Mouse (Mus musculus) heart, adult 2 months (tissue): ENCODE measurements around the gene Gm10945.

Experiments
- CTCF ChIP-seq: fragments of 200-600 bp; IDR thresholded peaks from 2 replicates; pipeline ENCODE4 v1.8.1; 2022; ENCODE audit warnings: antibody characterized with exemption, mild to moderate bottlenecking, moderate library complexity
- EP300 ChIP-seq: fragments of 200-500 bp; IDR thresholded peaks from 2 replicates; pipeline ENCODE4 v1.6.1; 2011; ENCODE audit warnings: low read depth, low read length, control low read depth; ENCODE audit not compliant: insufficient read depth
- POLR2A ChIP-seq: fragments of 200-500 bp; IDR thresholded peaks from 2 replicates; pipeline ENCODE4 v1.6.1; 2011; ENCODE audit warnings: mild to moderate bottlenecking, low read depth, low read length, control low read depth; ENCODE audit not compliant: insufficient read depth

DNA sequence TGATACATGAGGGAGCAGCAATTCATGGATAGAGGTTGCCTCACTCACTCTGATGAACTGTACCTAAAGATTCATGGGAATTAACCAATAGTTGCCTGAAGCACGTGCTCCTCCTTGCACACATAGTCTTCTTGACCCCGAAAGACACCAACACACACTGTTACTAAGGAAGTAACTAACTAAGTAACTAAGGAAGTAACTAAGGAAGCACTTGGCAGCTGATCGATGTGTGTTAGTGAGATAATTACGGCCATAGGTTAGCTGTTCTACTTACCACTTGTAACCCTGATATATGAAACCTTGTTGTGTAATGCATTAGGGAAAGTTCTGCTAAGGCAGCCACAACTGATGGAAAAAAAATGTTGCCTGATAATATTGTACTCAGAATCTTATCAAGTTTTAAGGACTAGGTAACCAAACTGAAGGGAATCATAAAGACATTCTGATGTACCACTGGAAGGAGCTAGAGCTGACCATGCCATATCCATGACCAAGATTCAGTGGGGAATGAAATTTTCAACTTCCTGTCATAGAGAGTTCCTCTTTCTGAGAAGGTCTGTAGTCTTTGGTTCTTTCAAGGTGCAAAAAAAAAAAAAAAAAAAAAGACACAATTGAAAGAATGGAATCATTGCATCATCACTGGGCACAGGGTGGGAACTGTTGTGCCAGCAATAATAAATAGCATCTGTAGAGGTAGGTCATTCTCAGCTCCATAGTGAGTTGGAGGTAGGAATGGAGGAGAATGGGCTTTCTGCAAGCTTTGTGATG is 44.2 kb downstream of the Gm10945 start:
- TF ChIP-seq CTCF (no peak), POLR2A (no peak), EP300 (no peak)
